1 mouse cellular context compared by ENCODE assay signal in the genomic region with DNA sequence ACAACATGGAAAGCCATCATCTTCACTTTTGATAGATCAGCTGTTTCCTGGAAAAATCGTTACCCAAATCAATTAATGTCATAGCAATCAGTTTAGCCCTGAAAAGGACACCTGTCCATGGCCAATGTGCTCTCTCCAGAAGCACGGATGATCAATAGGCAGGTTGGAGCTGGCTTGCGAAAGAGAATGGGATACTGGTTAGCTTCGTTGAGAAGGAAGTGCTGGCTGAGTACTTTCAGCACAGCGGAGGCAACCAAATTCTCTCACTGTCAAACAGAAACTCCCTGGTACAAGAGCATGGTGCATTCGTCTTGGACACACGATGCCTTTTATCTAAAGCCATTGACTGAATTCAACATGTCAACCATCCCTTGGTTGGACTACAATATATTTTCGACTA.
TF ChIP-seq lines count a peak whose summit lies in the region.

No protein-coding gene starts in this region.

TF ChIP-seq in CH12.LX, 34 proteins besides CTCF, POLR2A, EP300 and RAD21:
- TF ChIP-seq CHD2 (IDR thresholded peaks at IDR 0.05; ENCODE audit: low read length) (no peak), GABPA (IDR thresholded peaks at IDR 0.05; ENCODE audit: insufficient replicate concordance, low read depth, low read length) (no peak), KAT2A (IDR thresholded peaks at IDR 0.05; ENCODE audit: insufficient replicate concordance, low read length) (no peak), BHLHE40 (IDR thresholded peaks at IDR 0.05; ENCODE audit: low read depth, low read length) (peak; percentile 3; the same call in 1 of the 2 replicates), TCF12 (IDR thresholded peaks at IDR 0.05; ENCODE audit: low read depth, low read length) (peak; percentile 9; the same call in 1 of the 2 replicates), MAX (IDR thresholded peaks at IDR 0.05; ENCODE audit: low read length) (0 out of 2 replicates have a peak, but pooled peaks have one; percentile 23), USF2 (conservative IDR thresholded peaks at IDR 0.05; ENCODE audit: low read depth, low read length) (no peak), MYC (IDR thresholded peaks at IDR 0.05; ENCODE audit: low read depth, low read length) (no peak), IRF4 (IDR thresholded peaks at IDR 0.05; ENCODE audit: low read depth, low read length) (peak; percentile 42; the same call in 1 of the 2 replicates)
